Mouse (Mus musculus) hindbrain, embryonic 14.5 days (tissue): ENCODE data around the gene Epha8. TPM values are rescaled to one million over a fixed set of nuclear protein-coding genes. Genes with fewer than 3 reads are reported as not detected.

Experiments used
- ATAC-seq: fragments of 200-750 bp; cut with Nextera tagmentation; 2 replicates; pipeline ENCODE4 v1.8.0; 2017; ENCODE audit warnings: moderate number of reproducible peaks, mild to moderate bottlenecking, moderate TSS enrichment, moderate library complexity; ENCODE audit not compliant: low FRiP score
- DNase-seq: peaks from one replicate; pipeline ENCODE4 v3.0.0-alpha.2; 2015; ENCODE audit warnings: low spot score
- H3K27ac ChIP-seq: fragments of 300-500 bp; sonication (generic); 2 replicates; pipeline ENCODE4 v1.5.1; 2014; ENCODE audit warnings: mild to moderate bottlenecking, moderate library complexity
- H3K27me3 ChIP-seq: fragments of 300-500 bp; sonication (generic); 2 replicates; pipeline ENCODE4 v1.6.1; 2014; ENCODE audit warnings: mild to moderate bottlenecking, low read length, mixed read lengths; ENCODE audit not compliant: control insufficient read depth, insufficient read depth
- H3K36me3 ChIP-seq: fragments of 300-500 bp; sonication (generic); replicated peaks from 2 replicates; pipeline ENCODE4 v1.6.1; 2014; ENCODE audit not compliant: control insufficient read depth, insufficient read depth
- H3K4me1 ChIP-seq: fragments of 300-500 bp; sonication (generic); replicated peaks from 2 replicates; pipeline ENCODE4 v1.6.1; 2014; ENCODE audit warnings: antibody characterized with exemption, low read length, mixed read lengths; ENCODE audit not compliant: control insufficient read depth, insufficient read depth
- H3K4me2 ChIP-seq: fragments of 300-500 bp; sonication (generic); replicated peaks from 2 replicates; pipeline ENCODE4 v1.6.1; 2014; ENCODE audit warnings: mild to moderate bottlenecking, moderate library complexity
- H3K4me3 ChIP-seq: fragments of 300-500 bp; sonication (generic); replicated peaks from 2 replicates; pipeline ENCODE4 v1.5.1; 2014; ENCODE audit warnings: mild to moderate bottlenecking, low read length
- H3K9ac ChIP-seq: fragments of 300-500 bp; sonication (generic); 2 replicates; pipeline ENCODE4 v1.6.1; 2014
- H3K9me3 ChIP-seq: fragments of 300-500 bp; sonication (generic); 2 replicates; pipeline ENCODE4 v1.6.1; 2016; ENCODE audit warnings: low read length; ENCODE audit not compliant: control insufficient read depth
- WGBS: fragments of 180-500 bp; shearing (Covaris S2); extraction: QIAGEN DNeasy Blood & Tissue Kit; methylation state at CpG from one replicate; pipeline ENCODE4 v1.1.7; 2014; 5-methylcytosine and 5-hydroxymethylcytosine counted together
- polyA plus RNA-seq: library from polyadenylated mRNA; unstranded; fragments of >200 nt; fragmentation: Nextera tagmentation; extraction: Ambion mirVana; gene quantifications from 2 replicates; pipeline ENCODE4 v1.2.1, GENCODE M21; 2014

Epha8 gene
- polyA plus RNA-seq, 1 experiment from 2014 or later = 15.5 TPM

DNA sequence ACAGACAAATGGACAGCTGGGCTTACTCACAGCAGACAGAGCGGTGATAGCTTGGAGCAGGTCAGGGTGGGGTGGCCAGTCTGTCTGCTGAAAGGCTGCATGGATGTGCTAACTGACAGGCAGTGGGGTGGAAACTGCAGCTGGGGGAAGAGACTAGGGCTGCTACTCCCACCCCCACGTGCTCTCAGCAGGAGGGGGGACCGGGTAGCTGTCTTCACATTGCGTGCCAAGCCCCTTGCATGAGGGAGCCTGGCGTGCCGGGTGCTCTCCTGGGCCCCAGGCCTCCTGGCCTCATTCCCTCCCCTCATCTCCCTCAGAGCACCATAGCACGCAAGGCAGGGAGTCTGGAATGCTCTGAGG is 39.5 kb downstream of the Epha8 start:
- H3K4me1 ChIP-seq = peaks cover 22% of the 10 kb centered on the region
- 35% methylated on average over 7 of the region's 7 CpGs for WGBS

DNA sequence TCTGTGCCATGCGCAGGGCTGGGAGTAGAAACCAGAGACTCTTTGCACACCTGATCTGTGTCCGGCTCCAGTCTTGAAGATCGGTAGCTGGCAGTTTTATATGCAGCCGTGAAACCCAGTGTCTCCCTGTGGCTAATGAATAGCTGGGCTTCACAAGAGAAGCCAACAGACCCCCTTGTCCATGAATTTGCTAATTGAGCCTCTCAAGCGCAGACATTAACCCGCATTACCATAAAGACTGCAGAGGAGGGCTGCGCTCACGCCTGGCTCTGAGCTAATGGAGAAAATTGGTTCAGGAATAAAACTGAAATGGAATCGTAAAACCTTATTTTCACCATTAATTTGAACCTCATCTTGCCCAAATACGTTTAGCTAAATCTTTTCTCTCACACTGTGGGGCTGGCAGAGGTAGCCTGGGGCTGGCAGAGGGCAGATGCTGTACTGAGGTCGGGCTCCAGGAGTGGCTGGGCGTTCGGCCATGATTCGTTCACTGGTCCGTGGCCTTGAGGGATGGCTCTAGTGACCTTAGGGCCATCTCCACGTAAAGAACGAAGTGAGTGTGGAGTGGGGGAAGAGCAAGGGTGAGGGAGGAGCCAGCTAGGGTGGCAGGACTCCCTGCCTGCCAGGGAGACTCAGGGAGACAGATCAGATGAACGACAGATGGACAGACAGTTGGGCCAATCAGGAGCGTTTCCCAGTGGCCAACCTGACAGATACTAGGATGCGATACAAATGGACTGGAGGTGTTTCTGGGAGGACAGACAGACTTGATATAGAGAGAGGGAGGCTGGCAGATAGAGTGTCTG is 40.1 kb downstream of the Epha8 start:
- ATAC-seq = no peak
- H3K27me3 ChIP-seq = no peaks in the 10 kb centered on the region

More for the DNA sequence above, 39.5 kb downstream of the Epha8 start:
- Histone ChIP-seq H3K9ac (no peak overlapping the region), H3K4me3 (no peak overlapping the region), H3K27ac (no peak overlapping the region), H3K9me3 (no peaks in the 10 kb centered on the region), H3K27me3 (0 out of 2 replicates have a peak, but pooled peaks cover 4% of the 10 kb centered on the region), H3K36me3 (no peaks in the 10 kb centered on the region), H3K4me2 (no peak overlapping the region)
- ATAC-seq (no peak), DNase-seq (no peak)

DNA sequence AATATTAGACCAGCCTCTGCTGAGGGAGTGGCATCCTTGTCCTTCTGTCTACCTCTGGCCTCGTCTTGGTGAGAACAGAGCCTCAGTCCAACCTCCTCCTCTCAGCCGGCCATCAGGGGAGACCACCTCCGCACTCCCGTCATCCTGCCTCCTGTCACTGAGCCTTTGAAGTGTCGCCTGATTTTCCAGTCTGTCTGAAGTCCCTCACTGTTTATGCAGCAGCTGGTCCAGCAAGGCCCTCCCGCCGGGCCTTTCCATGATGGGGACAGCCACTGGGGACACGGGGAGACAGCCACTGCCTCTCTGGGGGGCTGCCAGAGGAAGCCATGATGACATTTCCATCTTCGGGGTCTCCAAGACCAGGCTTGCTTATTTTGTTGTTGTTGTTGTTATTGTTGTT is 43.8 kb downstream of the Epha8 start:
- H3K4me2 ChIP-seq = no peak overlapping the region
- H3K27me3 ChIP-seq = peaks cover under 1% of the 10 kb centered on the region; the same call in 1 of the 2 replicates
- no peak overlapping the region for H3K27ac ChIP-seq
- no peak for DNase-seq
- H3K9me3 ChIP-seq = no peaks in the 10 kb centered on the region
- ATAC-seq = no peak
- 9% methylated on average over 9 of the region's 9 CpGs for WGBS
- no peak overlapping the region for H3K9ac ChIP-seq
- H3K4me1 ChIP-seq = peaks cover 34% of the 10 kb centered on the region
- H3K36me3 ChIP-seq = no peaks in the 10 kb centered on the region
- no peak overlapping the region for H3K4me3 ChIP-seq

More for the DNA sequence above, 40.1 kb downstream of the Epha8 start:
- H3K27ac ChIP-seq = no peak overlapping the region
- DNase-seq = no peak
- H3K4me1 ChIP-seq = peaks cover 25% of the 10 kb centered on the region
- H3K36me3 ChIP-seq = no peaks in the 10 kb centered on the region
- H3K4me2 ChIP-seq = no peak overlapping the region
- no peak overlapping the region for H3K9ac ChIP-seq
- no peaks in the 10 kb centered on the region for H3K9me3 ChIP-seq
- 36% methylated on average over 20 of the region's 20 CpGs for WGBS
- H3K4me3 ChIP-seq = no peak overlapping the region

DNA sequence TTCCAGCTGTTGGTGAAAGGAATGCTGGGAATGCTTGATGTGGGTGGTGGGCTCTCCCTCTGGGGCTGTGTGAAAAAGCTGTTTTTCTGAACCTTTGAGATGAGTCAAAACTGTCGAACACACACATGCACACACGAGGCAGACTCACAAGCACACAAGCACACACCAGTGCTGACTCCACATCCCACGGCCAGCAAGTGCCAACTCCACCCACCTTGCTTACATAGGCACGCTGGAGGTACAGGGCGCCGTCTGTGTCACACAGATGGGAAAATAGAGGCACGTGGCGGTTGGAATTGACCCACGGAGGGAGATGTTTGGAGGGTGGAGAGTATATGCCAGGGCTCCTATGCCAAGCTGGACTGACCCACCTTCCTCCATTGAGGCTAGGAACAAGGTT is 44.8 kb downstream of the Epha8 start:
- 40% methylated on average over 9 of the region's 9 CpGs for WGBS
- Histone ChIP-seq H3K4me3 (no peak overlapping the region), H3K27ac (no peak overlapping the region), H3K9me3 (no peaks in the 10 kb centered on the region), H3K4me2 (peak overlapping the region; percentile 39), H3K4me1 (peaks cover 26% of the 10 kb centered on the region), H3K27me3 (peaks cover 7% of the 10 kb centered on the region), H3K9ac (0 out of 2 replicates have a peak overlapping the region, but pooled peaks have one; percentile 34), H3K36me3 (no peaks in the 10 kb centered on the region)
- ATAC-seq = no peak
- no peak for DNase-seq

DNA sequence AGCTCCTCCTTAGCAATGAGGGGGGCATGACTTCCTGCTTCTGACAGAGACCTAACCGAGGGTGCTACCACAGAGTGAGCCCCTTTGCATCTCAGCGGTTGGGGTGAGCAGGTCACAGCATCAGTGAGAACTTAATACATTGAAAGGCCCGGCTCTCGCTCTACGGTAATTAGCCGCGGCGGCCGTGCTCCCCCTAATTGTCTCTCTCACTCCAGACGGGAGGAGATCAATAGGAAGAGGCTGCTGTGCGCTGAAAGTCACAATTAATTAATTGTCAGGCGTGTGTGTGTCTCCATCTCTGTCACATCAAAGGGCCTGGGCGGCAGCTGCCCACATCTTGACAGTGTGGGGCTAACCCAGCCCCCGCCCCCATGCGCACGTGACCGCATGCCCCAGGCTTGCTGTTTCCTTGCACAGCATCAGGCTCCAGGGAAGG is 45.4 kb downstream of the Epha8 start:
- ATAC-seq (peak; percentile 56; the same call in 1 of the 2 replicates), DNase-seq (no peak)
- H3K4me1 ChIP-seq = peaks cover 25% of the 10 kb centered on the region
- H3K27ac ChIP-seq = no peak overlapping the region
- H3K4me3 ChIP-seq = no peak overlapping the region
- peak overlapping the region; percentile 34; the same call in 1 of the 2 replicates for H3K9ac ChIP-seq
- H3K27me3 ChIP-seq = peaks cover 13% of the 10 kb centered on the region
- H3K4me2 ChIP-seq = peak overlapping the region; percentile 39
- H3K9me3 ChIP-seq = no peaks in the 10 kb centered on the region
- WGBS = 2% methylated on average over 17 of the region's 17 CpGs
- no peaks in the 10 kb centered on the region for H3K36me3 ChIP-seq

DNA sequence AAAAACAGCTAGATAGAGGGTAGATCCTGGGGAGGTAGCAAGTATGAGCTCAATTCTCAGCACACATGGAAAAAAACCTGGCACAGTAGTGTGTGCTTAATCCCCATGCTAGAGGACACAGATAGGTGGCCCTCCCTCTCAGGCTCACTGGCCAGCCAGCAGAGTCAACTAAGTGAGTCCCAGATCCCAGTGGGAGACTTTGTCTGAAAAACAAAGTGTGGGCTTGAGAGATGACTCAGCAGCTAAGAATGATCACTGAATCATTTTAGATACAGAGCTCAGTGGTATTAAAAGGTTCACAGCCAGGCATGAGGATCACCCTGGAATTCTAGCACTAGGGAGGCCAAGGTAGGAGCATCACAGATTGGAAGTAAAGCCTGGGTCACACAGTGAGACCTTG is 48.8 kb downstream of the Epha8 start:
- ATAC-seq (no peak), DNase-seq (no peak)

DNA sequence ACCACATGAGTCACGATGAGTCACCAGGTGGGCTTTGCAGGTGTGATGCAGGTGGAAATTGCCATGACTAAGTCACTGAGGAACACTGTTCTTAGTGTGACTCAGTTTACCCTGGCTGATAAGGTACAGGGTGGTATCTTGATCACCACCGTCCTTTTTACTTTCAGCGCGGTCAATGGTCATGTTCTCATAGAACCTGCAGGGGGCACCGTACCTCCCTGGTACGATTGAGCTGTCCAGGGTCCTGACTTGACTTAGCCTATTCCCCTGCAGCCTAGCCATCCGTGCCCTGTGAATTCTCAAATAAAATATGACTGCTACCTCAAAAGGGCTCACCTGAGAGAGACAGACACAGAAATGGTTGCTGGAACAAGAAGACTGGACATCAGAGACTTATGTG is 49.6 kb downstream of the Epha8 start:
- no peaks in the 10 kb centered on the region for H3K9me3 ChIP-seq
- no peak for ATAC-seq
- peak; percentile 69 for DNase-seq
- H3K36me3 ChIP-seq = no peaks in the 10 kb centered on the region
- no peak overlapping the region for H3K27ac ChIP-seq
- H3K4me3 ChIP-seq = no peak overlapping the region
- H3K4me2 ChIP-seq = no peak overlapping the region
- H3K4me1 ChIP-seq = peaks cover 27% of the 10 kb centered on the region
- peaks cover 33% of the 10 kb centered on the region for H3K27me3 ChIP-seq
- 13% methylated on average over 7 of the region's 7 CpGs for WGBS
- H3K9ac ChIP-seq = no peak overlapping the region

More for the DNA sequence above, 48.8 kb downstream of the Epha8 start:
- Histone ChIP-seq H3K9ac (no peak overlapping the region), H3K4me3 (no peak overlapping the region), H3K4me2 (no peak overlapping the region), H3K4me1 (peaks cover 33% of the 10 kb centered on the region), H3K27ac (no peak overlapping the region), H3K36me3 (no peaks in the 10 kb centered on the region), H3K27me3 (peaks cover 33% of the 10 kb centered on the region), H3K9me3 (no peaks in the 10 kb centered on the region)

DNA sequence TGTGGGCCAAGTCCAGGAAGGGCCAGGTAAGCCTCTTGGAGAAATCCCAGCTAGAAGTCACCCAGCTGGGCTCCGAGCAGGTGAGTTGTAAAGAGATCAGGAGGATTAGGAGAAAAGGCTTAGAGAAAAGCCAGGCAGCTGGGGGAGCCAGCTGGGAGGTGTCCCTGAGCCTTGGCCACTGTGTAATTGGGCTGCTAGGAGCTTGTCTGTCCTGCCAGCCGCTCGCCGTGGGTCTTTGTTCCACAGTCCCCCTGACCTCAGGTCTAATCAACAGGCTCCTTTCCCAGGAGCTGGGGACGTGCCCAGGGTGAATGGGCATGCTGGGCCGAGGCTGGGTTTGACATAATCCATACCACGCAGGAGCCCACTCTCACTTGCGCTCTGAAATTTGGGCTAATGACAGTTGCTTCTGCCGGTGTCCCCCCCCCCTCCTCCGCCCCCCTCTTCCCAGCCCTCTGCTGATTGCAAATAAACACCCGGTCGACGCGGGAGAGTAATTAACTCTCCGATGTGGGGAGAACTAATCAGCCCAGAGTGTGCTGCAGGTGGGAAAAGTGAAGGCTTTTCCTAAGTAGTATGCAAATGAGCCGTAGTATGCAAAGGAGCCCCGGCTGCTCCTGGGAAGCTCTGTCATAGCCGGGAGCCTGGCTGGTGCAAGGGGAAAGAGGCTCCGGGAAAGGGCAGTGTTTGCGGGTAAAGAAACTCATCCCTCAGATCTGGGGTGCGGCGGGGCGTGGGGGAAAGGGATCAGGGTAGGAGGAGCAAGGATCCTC is 51.7 kb downstream of the Epha8 start:
- Histone ChIP-seq H3K9me3 (no peaks in the 10 kb centered on the region), H3K4me1 (peaks cover 13% of the 10 kb centered on the region), H3K27me3 (peaks cover 33% of the 10 kb centered on the region), H3K4me2 (peak overlapping the region; percentile 31), H3K27ac (no peak overlapping the region; the same call in 1 of the 2 replicates), H3K4me3 (no peak overlapping the region), H3K36me3 (no peaks in the 10 kb centered on the region), H3K9ac (no peak overlapping the region)
- ATAC-seq (peak; percentile 70), DNase-seq (no peak)
- 2% methylated on average over 22 of the region's 23 CpGs for WGBS

DNA sequence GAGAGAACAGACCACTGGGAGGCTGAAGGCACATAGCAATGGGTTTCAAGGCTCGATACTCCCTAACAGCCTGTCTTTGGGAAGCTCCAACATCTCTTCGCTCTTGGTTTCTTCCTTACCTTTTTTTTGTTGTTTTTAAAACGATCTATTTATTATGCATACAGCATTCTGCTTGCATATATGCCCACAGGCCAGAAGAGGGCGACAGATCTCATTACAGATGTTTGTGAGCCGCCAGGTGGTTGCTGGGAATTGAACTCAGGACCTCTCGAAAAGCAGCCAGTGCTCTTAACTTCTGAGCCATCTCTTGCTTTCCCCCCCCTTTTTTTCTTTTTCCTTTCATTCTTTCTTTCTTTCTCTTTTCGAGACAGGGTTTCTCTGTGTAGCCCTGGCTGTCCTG is 57.5 kb downstream of the Epha8 start:
- no peak overlapping the region for H3K4me2 ChIP-seq
- WGBS = 63% methylated on average over 7 of the region's 7 CpGs
- 0 out of 2 replicates have a peak, but pooled peaks cover 2% of the 10 kb centered on the region for H3K4me1 ChIP-seq
- H3K9ac ChIP-seq = no peak overlapping the region
- H3K9me3 ChIP-seq = no peaks in the 10 kb centered on the region
- no peak overlapping the region for H3K4me3 ChIP-seq
- no peak for ATAC-seq
- peaks cover 38% of the 10 kb centered on the region for H3K27me3 ChIP-seq
- H3K36me3 ChIP-seq = no peaks in the 10 kb centered on the region
- H3K27ac ChIP-seq = no peak overlapping the region
- DNase-seq = no peak
